Mouse (Mus musculus) lung, embryonic 15.5 days (tissue): ENCODE data around the gene Tcp11l1. TPM values are rescaled to one million over a fixed set of nuclear protein-coding genes. Genes with fewer than 3 reads are reported as not detected.

Experiments used
- ATAC-seq: fragments of 200-750 bp; cut with Nextera tagmentation; 2 replicates; pipeline ENCODE4 v1.8.0; 2017; ENCODE audit warnings: moderate number of reproducible peaks, borderline replicate concordance; ENCODE audit not compliant: low FRiP score, low TSS enrichment; ENCODE audit errors: extremely low read depth
- H3K27ac ChIP-seq: fragments of 300-500 bp; sonication (generic); 2 replicates; pipeline ENCODE4 v1.5.1; 2015; ENCODE audit warnings: moderate library complexity, mild to moderate bottlenecking, inconsistent platforms
- H3K27me3 ChIP-seq: fragments of 300-500 bp; sonication (generic); 2 replicates; pipeline ENCODE4 v1.6.1; 2015; ENCODE audit warnings: inconsistent platforms
- H3K36me3 ChIP-seq: fragments of 300-500 bp; sonication (generic); 2 replicates; pipeline ENCODE4 v1.6.1; 2015; ENCODE audit warnings: inconsistent platforms
- H3K4me1 ChIP-seq: fragments of 300-500 bp; sonication (generic); 2 replicates; pipeline ENCODE4 v1.6.1; 2015; ENCODE audit warnings: inconsistent platforms
- H3K4me2 ChIP-seq: fragments of 300-500 bp; sonication (generic); 2 replicates; pipeline ENCODE4 v1.6.1; 2015; ENCODE audit warnings: inconsistent platforms, mild to moderate bottlenecking, moderate library complexity
- H3K4me3 ChIP-seq: fragments of 300-500 bp; sonication (generic); 2 replicates; pipeline ENCODE4 v1.5.1; 2015; ENCODE audit warnings: mild to moderate bottlenecking, inconsistent platforms
- H3K9ac ChIP-seq: fragments of 300-500 bp; sonication (generic); 2 replicates; pipeline ENCODE4 v1.6.1; 2015; ENCODE audit warnings: inconsistent platforms
- H3K9me3 ChIP-seq: fragments of 300-500 bp; sonication (generic); 2 replicates; pipeline ENCODE4 v1.6.1; 2016; ENCODE audit warnings: inconsistent platforms
- WGBS: fragments of 180-500 bp; shearing (Covaris S2); methylation state at CpG from one replicate; pipeline ENCODE4 v1.1.7; 2015; 5-methylcytosine and 5-hydroxymethylcytosine counted together
- polyA plus RNA-seq: library from polyadenylated mRNA; unstranded; fragments of >200 nt; fragmentation: Nextera tagmentation; extraction: Ambion mirVana; gene quantifications from 2 replicates; pipeline ENCODE4 v1.2.1, GENCODE M21; 2015

Tcp11l1 gene
- polyA plus RNA-seq, 1 experiment from 2014 or later = 27.3 TPM

DNA sequence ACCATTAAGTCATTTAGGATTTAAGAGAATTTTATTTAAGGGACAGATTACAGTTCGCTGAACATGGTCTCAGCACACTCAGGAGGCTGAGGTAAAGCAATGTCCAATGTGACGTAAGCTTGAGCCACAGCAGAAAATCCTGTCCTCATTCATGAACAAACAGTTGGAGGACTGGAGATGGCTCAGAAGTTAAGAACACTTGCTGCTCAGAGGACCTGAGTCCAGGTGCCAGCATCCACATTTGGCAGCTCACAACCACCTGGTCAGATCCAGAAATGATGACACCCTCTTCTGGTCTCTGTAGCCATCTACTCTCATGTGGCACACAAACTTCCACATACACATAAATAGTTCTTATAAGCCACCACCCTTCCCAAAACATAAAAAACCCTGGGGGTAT, 27.7 kb upstream of the Tcp11l1 start:
- peaks cover 7% of the 10 kb centered on the region; the same call in 1 of the 2 replicates for H3K4me1 ChIP-seq
- ATAC-seq = no peak
- H3K4me2 ChIP-seq = no peak overlapping the region
- H3K4me3 ChIP-seq = no peak overlapping the region
- WGBS = 86% methylated on average over 2 of the region's 2 CpGs
- H3K9ac ChIP-seq = no peak overlapping the region
- H3K36me3 ChIP-seq = no peaks in the 10 kb centered on the region
- H3K27ac ChIP-seq = no peak overlapping the region
- no peaks in the 10 kb centered on the region for H3K9me3 ChIP-seq
- H3K27me3 ChIP-seq = 0 out of 2 replicates have a peak, but pooled peaks cover 2% of the 10 kb centered on the region

DNA sequence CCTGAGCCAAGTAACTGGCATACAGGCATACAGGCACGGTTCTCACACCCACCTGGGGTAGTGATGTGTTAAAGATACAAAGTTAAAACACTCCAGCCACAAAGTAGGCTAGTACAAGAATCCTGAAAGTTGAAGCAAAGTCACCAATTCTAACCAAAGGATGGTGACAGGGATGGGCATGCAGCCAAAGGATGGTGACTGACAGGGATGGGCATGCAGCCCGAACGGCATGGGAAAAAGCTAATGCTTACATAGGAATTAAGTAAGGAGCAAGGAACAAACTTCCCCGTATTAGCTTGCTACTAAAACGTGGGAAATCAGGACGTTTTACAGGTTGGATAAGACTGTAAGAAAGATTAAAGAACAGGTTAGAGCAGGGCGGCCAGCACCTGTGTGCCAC, 24.3 kb upstream of the Tcp11l1 start:
- no peak overlapping the region for H3K4me3 ChIP-seq
- no peak for ATAC-seq
- no peak overlapping the region for H3K9ac ChIP-seq
- no peaks in the 10 kb centered on the region; the same call in 1 of the 2 replicates for H3K4me1 ChIP-seq
- no peak overlapping the region for H3K27ac ChIP-seq
- H3K27me3 ChIP-seq = 0 out of 2 replicates have a peak, but pooled peaks cover 2% of the 10 kb centered on the region
- no peak overlapping the region for H3K4me2 ChIP-seq
- H3K9me3 ChIP-seq = no peaks in the 10 kb centered on the region
- 58% methylated on average over 7 of the region's 7 CpGs for WGBS
- H3K36me3 ChIP-seq = no peaks in the 10 kb centered on the region

DNA sequence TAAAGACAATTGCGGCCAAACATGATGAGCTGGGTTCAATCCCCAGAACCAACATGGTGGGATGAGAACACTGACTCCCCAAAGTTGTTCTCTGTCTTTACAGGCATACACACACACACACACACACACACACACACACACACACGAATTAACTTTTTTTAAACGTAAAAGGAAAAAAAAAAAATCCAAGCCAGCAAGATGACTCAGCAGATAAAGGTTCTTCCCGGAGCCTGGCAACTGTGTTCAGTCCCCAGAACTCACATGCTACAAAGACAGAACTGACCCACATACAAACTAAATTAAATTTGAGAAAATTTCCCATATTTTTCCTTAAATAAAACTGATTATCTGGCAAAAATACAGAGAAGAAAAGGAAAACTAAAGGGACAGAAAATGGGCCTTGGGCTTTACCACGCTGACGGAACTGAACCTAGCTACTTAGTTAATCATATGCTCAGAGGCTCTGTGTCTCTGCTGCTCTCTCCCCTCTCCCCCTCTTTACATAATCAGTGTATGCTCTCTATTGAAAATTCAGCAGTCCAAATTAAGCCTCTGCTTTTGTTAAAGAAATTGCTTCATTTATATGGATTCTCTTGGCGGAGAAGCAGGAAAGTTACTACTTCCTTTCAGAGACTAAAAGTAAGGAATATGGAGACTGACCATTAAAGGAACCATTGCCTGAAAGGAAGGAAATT, 20.7 kb upstream of the Tcp11l1 start:
- ATAC-seq = no peak
- no peaks in the 10 kb centered on the region for H3K27me3 ChIP-seq
- no peak overlapping the region for H3K9ac ChIP-seq
- no peaks in the 10 kb centered on the region for H3K36me3 ChIP-seq
- H3K9me3 ChIP-seq = no peaks in the 10 kb centered on the region
- no peak overlapping the region for H3K4me3 ChIP-seq
- H3K4me1 ChIP-seq = peaks cover 4% of the 10 kb centered on the region
- no peak overlapping the region for H3K4me2 ChIP-seq
- H3K27ac ChIP-seq = no peak overlapping the region
- 69% methylated on average over 7 of the region's 7 CpGs for WGBS

DNA sequence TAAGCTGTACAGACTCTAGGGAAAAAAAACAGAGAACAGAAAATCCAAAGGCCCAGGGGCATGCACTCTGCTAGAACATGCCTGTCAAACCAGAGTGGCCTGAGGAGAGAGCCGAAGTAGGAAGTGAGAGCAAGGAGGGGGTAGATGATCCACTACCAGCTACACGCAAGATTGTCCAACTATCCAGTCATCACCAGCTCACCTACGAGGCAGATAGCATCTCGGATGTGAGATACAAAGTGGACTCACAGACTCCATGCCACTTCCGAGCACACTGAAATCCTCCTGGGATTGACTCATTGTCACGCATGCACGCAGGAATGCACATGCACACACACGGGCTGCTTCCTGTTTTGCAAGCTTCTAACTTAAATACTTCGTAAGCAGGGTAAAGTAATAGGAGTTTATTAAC, 20.1 kb upstream of the Tcp11l1 start:
- Histone ChIP-seq H3K27ac (no peak overlapping the region), H3K27me3 (no peaks in the 10 kb centered on the region), H3K9me3 (no peaks in the 10 kb centered on the region), H3K9ac (no peak overlapping the region), H3K4me2 (no peak overlapping the region), H3K4me3 (no peak overlapping the region), H3K4me1 (peaks cover 6% of the 10 kb centered on the region), H3K36me3 (no peaks in the 10 kb centered on the region)
- no peak for ATAC-seq
- WGBS = 74% methylated on average over 9 of the region's 9 CpGs

DNA sequence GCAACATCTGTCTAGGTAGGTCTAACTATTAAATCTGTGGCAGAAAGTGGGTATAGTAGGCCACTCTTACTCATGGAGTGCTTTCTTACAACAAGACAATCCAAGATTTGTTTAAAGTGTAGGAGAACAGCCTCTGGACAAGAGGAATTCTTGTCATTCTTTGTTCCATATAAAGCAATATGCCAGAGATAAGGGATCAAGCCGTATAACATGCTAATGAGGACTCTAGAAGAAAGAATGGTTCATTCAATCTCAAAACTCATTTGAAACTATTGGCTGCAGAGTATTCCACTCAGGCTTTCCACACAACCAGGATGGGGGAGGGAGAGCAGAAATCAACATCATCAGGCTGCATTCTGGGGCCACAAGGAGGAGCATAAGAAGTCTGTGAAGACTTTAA, 15.4 kb upstream of the Tcp11l1 start:
- Histone ChIP-seq H3K4me1 (peaks cover 6% of the 10 kb centered on the region), H3K27me3 (no peaks in the 10 kb centered on the region), H3K4me2 (no peak overlapping the region), H3K27ac (peak overlapping the region; percentile 55; the same call in 1 of the 2 replicates), H3K4me3 (no peak overlapping the region), H3K36me3 (no peaks in the 10 kb centered on the region), H3K9ac (no peak overlapping the region), H3K9me3 (no peaks in the 10 kb centered on the region)
- 30% methylated on average over 1 of the region's 1 CpGs for WGBS
- no peak; the same call in 1 of the 2 replicates for ATAC-seq

DNA sequence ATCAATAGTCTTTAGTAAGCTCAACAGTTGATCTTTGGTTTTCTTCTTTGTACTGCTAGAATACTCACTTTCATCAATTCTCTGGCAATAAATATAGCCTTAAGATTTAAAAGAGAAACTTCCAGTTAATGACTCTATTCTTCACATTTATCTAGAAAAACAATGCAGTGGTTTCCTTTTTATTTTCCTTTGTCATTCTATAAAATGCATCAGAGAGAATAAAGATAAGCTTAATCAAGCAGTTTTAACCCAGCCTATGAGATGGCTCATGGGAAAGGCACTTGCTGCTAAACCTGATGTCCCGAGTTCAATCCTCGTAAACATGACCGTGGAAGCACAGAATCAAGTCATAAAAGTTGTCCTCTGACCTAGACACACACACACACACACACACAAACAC, 10.1 kb upstream of the Tcp11l1 start:
- Histone ChIP-seq H3K4me2 (no peak overlapping the region), H3K27me3 (no peaks in the 10 kb centered on the region), H3K9me3 (no peaks in the 10 kb centered on the region), H3K9ac (no peak overlapping the region), H3K27ac (no peak overlapping the region), H3K36me3 (no peaks in the 10 kb centered on the region), H3K4me1 (no peaks in the 10 kb centered on the region), H3K4me3 (no peak overlapping the region)
- no peak for ATAC-seq
- WGBS = 75% methylated on average over 3 of the region's 3 CpGs

DNA sequence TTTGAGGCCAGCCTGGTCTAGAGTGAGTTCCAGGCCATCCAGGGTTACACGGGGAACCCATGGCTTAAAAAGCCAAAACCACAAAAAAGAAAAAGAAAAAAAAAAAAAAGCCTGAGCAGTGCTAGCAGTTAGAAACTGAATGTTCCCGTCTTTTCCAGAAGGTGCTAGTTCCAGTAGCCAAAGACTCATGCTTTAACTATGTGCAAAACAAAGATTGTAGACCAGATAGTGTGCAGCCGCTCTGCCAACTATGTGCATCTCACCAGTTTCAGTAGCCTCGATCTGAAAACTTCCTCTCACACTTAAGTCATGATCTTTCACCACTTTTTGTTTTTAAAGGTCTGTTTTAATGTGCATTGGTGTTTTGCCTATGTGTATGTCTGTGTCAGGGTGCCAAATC, 5.9 kb upstream of the Tcp11l1 start:
- H3K27me3 ChIP-seq = peaks cover 3% of the 10 kb centered on the region; the same call in 1 of the 2 replicates
- H3K36me3 ChIP-seq = no peaks in the 10 kb centered on the region
- WGBS = 74% methylated on average over 4 of the region's 4 CpGs
- no peak overlapping the region for H3K4me2 ChIP-seq
- H3K4me3 ChIP-seq = no peak overlapping the region
- no peak for ATAC-seq
- H3K4me1 ChIP-seq = peaks cover 2% of the 10 kb centered on the region
- H3K27ac ChIP-seq = no peak overlapping the region
- H3K9ac ChIP-seq = no peak overlapping the region
- H3K9me3 ChIP-seq = no peaks in the 10 kb centered on the region

DNA sequence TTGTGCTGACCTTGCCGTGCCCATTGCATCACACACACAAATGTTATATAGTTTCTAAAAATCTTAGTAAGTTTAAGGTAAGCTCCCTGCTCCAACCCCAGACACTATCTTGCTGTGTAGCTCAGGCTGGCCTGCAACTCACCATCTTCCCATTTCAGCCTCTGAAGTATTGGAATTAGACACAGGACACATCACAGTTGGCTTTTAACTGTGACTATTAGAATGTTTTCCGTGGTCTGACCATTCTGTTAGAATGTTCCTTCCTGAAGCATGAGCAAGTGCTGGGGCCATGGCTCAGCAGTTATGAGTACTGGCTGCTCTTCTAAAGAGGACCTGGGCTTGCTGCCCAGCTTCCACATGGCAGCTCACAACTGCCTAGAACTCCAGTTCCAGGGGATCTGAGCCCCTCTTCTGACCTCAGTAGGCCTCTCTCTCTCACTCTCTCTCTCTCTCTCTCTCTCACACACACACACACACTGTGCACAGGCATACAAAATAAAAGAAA, 5.3 kb upstream of the Tcp11l1 start:
- no peak for ATAC-seq
- WGBS = 80% methylated on average over 2 of the region's 2 CpGs

DNA sequence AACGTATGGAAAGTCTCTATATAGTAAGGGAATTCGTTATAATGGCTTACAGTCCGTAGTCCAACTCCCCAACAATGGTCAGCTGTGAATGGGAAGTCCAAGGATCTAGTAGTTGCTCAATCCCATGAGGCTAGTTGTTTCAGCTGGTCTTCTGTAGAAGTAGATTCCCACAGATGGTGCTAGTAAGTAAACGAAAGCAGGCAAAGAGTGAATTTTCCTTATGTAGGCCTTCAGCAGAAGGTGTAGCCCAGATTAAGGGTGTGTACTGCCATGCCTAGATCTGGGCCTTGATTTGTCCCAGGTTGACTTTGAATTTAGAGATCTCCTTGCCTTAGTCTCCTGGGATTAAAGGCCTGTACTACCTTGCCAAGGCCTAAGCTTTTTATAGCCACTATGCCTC, 4.3 kb upstream of the Tcp11l1 start, which contains the start of gene Pin1rt1:
Pin1rt1 (minus strand) TSS at position 101 of the 400 bp plus-strand sequence.
- WGBS = 91% methylated on average over 4 of the region's 4 CpGs
- Histone ChIP-seq H3K36me3 (no peaks in the 10 kb centered on the region), H3K27me3 (peaks cover 3% of the 10 kb centered on the region; the same call in 1 of the 2 replicates), H3K4me1 (peaks cover 7% of the 10 kb centered on the region), H3K4me2 (no peak within 1 kb of the TSS), H3K9ac (no peak within 1 kb of the TSS), H3K27ac (no peak within 1 kb of the TSS), H3K4me3 (no peak within 1 kb of the TSS), H3K9me3 (no peaks in the 10 kb centered on the region)
- ATAC-seq = no peak

More for the DNA sequence above, 5.3 kb upstream of the Tcp11l1 start:
- peaks cover 3% of the 10 kb centered on the region; the same call in 1 of the 2 replicates for H3K27me3 ChIP-seq
- no peak overlapping the region for H3K4me2 ChIP-seq
- H3K36me3 ChIP-seq = no peaks in the 10 kb centered on the region
- H3K9ac ChIP-seq = no peak overlapping the region
- H3K4me3 ChIP-seq = no peak overlapping the region
- H3K27ac ChIP-seq = no peak overlapping the region
- peaks cover 6% of the 10 kb centered on the region for H3K4me1 ChIP-seq
- H3K9me3 ChIP-seq = no peaks in the 10 kb centered on the region

DNA sequence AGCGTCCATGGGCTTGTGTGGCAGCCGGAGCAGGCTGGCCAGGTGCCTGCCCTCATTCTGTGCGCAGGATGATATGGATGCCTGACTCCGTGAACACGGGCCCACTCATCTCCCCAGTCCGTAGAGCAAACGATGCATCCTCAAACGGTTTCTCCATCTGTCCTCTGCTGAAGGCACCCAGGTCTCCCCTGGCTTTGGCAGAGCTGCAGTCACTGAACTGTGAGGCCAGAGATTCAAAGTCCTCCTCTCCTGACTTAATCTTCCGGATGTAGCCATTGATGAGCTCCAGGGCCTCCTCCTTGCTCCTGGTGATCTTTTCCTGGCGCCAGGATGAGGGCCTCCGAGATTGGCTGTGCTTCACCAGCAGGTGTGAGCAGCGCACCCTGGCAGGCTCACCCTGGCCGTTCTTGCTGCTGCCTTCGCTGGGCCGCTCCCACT, 2.3 kb upstream of the Tcp11l1 start:
- no peak overlapping the region for H3K4me2 ChIP-seq
- H3K27me3 ChIP-seq = peaks cover 3% of the 10 kb centered on the region; the same call in 1 of the 2 replicates
- H3K4me3 ChIP-seq = no peak overlapping the region
- peaks cover 23% of the 10 kb centered on the region for H3K4me1 ChIP-seq
- ATAC-seq = no peak
- H3K36me3 ChIP-seq = no peaks in the 10 kb centered on the region
- no peak overlapping the region for H3K9ac ChIP-seq
- 41% methylated on average over 15 of the region's 15 CpGs for WGBS
- no peak overlapping the region for H3K27ac ChIP-seq
- no peaks in the 10 kb centered on the region for H3K9me3 ChIP-seq

DNA sequence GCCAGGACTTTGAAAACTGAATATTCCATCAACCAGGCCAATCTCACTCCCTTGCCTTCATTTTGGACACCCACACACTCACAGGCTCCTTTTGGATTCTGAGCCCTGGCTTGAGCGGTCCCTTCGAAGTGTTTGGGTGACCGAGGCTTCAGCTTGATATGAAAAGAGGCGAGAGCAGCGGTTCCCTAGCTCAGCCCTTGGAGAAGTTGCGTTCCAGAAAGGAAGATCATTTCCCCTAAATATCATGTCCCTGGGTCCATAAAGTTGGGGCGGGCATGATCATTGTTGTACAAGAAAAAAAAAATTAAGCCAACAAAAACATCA, 479 bp upstream of the Tcp11l1 start:
- no peaks in the 10 kb centered on the region for H3K36me3 ChIP-seq
- H3K4me1 ChIP-seq = peaks cover 23% of the 10 kb centered on the region
- H3K9me3 ChIP-seq = no peaks in the 10 kb centered on the region
- WGBS = under 1% methylated on average over 7 of the region's 7 CpGs
- H3K4me2 ChIP-seq = peak overlapping the region; percentile 82
- peak overlapping the region; percentile 69; the same call in 1 of the 2 replicates for H3K27ac ChIP-seq
- peak; percentile 45; the same call in 1 of the 2 replicates for ATAC-seq
- peak overlapping the region; percentile 77 for H3K9ac ChIP-seq
- H3K27me3 ChIP-seq = peaks cover 3% of the 10 kb centered on the region; the same call in 1 of the 2 replicates
- peak overlapping the region; percentile 89 for H3K4me3 ChIP-seq

DNA sequence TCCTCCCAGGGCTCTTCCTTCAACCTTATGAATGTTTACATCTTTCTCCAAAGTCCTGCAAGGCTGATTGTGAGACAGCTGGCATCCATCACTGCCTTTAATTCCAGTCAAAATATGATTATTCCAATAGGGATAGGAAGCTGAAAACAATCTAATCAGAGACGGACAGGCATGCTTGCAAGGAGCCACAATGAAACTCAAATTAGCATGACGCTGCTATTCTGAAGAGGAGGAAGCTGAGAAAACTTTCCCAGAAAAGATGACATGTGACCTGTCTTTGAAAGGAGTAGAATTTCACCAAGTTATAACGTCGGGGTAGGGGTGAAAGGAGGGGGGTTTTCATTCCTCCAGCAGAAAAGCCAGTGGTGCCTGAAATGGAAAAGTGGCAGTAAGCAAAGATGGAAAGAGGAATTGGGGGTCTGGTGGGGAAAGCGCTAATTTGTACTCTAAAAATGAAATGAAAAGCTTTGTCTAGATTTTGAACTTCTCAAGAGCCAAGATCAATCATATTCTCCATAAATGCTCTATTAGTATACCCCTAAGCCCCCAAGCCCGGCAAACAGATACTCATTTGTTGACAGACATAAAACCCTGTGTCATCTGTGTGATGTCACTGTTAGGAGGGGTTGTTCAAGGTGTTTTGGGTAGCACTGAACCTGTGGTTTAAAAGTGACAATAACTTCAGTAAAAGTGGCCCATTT, 1.1 kb downstream of the Tcp11l1 start:
- Histone ChIP-seq H3K27ac (no peak overlapping the region), H3K4me3 (peak overlapping the region; percentile 89), H3K4me1 (peaks cover 23% of the 10 kb centered on the region), H3K4me2 (peak overlapping the region; percentile 82), H3K9ac (no peak overlapping the region), H3K27me3 (peaks cover 3% of the 10 kb centered on the region; the same call in 1 of the 2 replicates), H3K9me3 (no peaks in the 10 kb centered on the region), H3K36me3 (0 out of 2 replicates have a peak, but pooled peaks cover 2% of the 10 kb centered on the region)
- 23% methylated on average over 6 of the region's 6 CpGs for whole genome bisulfite sequencing
- ATAC-seq = no peak
